9 mouse cellular contexts compared by ENCODE assay signal in the genomic region with DNA sequence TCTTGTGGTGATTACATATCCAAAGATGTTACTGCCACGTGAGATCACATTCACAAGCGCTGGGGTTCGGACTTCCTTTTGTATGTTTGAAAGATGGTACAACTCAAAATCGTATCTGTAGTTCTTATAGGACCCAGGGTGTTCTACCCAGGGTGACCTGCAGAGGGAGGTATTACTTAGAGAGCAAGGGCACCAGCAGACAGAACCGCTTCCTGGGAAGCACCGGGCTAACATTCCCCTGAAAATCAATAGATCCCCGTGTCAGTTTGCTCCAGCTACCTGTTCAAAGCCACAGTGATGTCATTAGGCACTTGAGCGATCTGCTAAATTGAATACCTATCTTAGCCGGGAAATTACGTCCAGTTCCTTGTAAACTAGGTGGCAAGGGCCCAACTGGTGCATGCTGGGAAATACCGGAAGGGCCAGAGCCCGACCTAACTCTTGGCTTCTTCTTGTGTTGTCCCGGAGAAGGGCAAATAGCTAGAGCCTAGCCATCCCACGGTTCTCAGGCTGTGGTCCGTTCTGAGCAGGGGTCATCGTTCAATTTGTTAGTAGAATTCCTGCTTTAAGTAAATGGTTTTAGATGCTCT. TPM values are rescaled to one million over a fixed set of nuclear protein-coding genes. Genes with fewer than 3 reads are reported as not detected.
DNase-seq lines count a peak whose midpoint lies in the region; ATAC-seq and TF ChIP-seq lines count a peak whose summit lies in the region.
"Had no signal": no experiment of that assay in that cellular context is flagged by ENCODE, and none has a peak within 500 bp of the region (broad histone marks: within the 10 kb centered on the region; RNA-seq: fewer than 3 reads in every experiment).

No protein-coding gene starts in this region.

- 46% methylated on average over 16 of the region's 16 CpGs for WGBS in heart, embryonic 11.5 days (ENCODE audit: insufficient replicate concordance)
- 63% methylated on average over 16 of the region's 16 CpGs for WGBS in thymus, adult 2 months

- no peak overlapping the region for H3K27ac ChIP-seq in heart, embryonic 11.5 days (ENCODE audit: low read depth, low read length)
- H3K27ac ChIP-seq in thymus, adult 2 months (ENCODE audit: control insufficient read depth, insufficient read depth, low read length): no peak overlapping the region
- H3K27ac ChIP-seq: limb, embryonic 13.5 days had no signal

- H3K4me1 ChIP-seq in heart, embryonic 11.5 days (ENCODE audit: control insufficient read depth, insufficient read depth, low read length): no peaks in the 10 kb centered on the region
- no peaks in the 10 kb centered on the region for H3K4me1 ChIP-seq in thymus, adult 2 months (replicated peaks; ENCODE audit: control insufficient read depth, insufficient read depth, low read length)

- no peak overlapping the region for H3K9ac ChIP-seq in heart, embryonic 11.5 days (ENCODE audit: low read depth, low read length)
- H3K9ac ChIP-seq: limb, embryonic 13.5 days had no signal

- no peak for TF ChIP-seq CTCF in thymus, adult 2 months (IDR thresholded peaks at IDR 0.05; ENCODE audit: borderline replicate concordance, control insufficient read depth, extremely low read depth, insufficient read depth, low read length, poor library complexity)

- peak; percentile 94 for DNase-seq in heart, adult 11 months
- DNase-seq in B cell, adult 2 months: peak; percentile 67 to 73
- peak; percentile 85 for DNase-seq in adrenal gland, postnatal 14 days
- peak; percentile 21 to 28 for DNase-seq in frontal cortex, postnatal 25 days (ENCODE audit: low spot score in 2 of 2)
- peak; percentile 79 to 91 for DNase-seq in kidney, postnatal 25 days
- DNase-seq in lung, postnatal 4 days: peak; percentile 55 to 79
- peak; percentile 58 for DNase-seq in thymus, adult 2 months

- no peak overlapping the region for H3K4me2 ChIP-seq in heart, embryonic 11.5 days
- H3K4me2 ChIP-seq: limb, embryonic 13.5 days had no signal

- no peak overlapping the region for H3K4me3 ChIP-seq in heart, embryonic 11.5 days (ENCODE audit: low read depth, low read length)
- no peak overlapping the region for H3K4me3 ChIP-seq in thymus, adult 2 months (ENCODE audit: control insufficient read depth, insufficient read depth, low read length)
- H3K4me3 ChIP-seq: limb, embryonic 13.5 days had no signal

- no peaks in the 10 kb centered on the region for H3K9me3 ChIP-seq in heart, embryonic 11.5 days (replicated peaks; ENCODE audit: control insufficient read depth, low read length)

- H3K36me3 ChIP-seq in heart, embryonic 11.5 days (ENCODE audit: control insufficient read depth, insufficient read depth, low read length): no peaks in the 10 kb centered on the region
- no peaks in the 10 kb centered on the region for H3K36me3 ChIP-seq in thymus, adult 2 months (ENCODE audit: control insufficient read depth, insufficient read depth, low read length)
- H3K36me3 ChIP-seq: limb, embryonic 13.5 days had no signal

- ATAC-seq in heart, embryonic 11.5 days (replicated peaks; ENCODE audit: insufficient number of reproducible peaks, low FRiP score, low TSS enrichment): no peak

- TF ChIP-seq POLR2A in thymus, adult 2 months (IDR thresholded peaks at IDR 0.05; ENCODE audit: control insufficient read depth, extremely low read depth, insufficient read depth, low read length, poor library complexity): no peak

- no peaks in the 10 kb centered on the region for H3K27me3 ChIP-seq in heart, embryonic 11.5 days (ENCODE audit: control insufficient read depth, insufficient read depth, low read length)
- no peaks in the 10 kb centered on the region for H3K27me3 ChIP-seq in thymus, adult 2 months (ENCODE audit: control insufficient read depth, insufficient read depth, low read length)
- H3K27me3 ChIP-seq: limb, embryonic 13.5 days had no signal

RNA-seq across cellular contexts. Expression of a gene that starts 14.2 kb away (rescaled TPM):
- polyA plus RNA-seq in heart, embryonic 11.5 days (2014; fragmentation: Nextera tagmentation; extraction: Ambion mirVana): 0.08 and 0.49 TPM in 2 replicates
- total RNA-seq in adrenal gland, postnatal 14 days (2021): 0.86 and 2.4 TPM in 2 replicates
- 0.06 and 0.07 TPM in 2 replicates for polyA plus RNA-seq in thymus, adult 2 months (2012; rRNA removed)

RNA-seq across cellular contexts. Expression of a gene that starts 27.6 kb away (rescaled TPM):
- polyA plus RNA-seq in heart, embryonic 11.5 days (2014; fragmentation: Nextera tagmentation; extraction: Ambion mirVana): 0.03 TPM in 1 of 2 replicates, not detected in the other
- total RNA-seq in adrenal gland, postnatal 14 days (2021): 0.60 and 0.85 TPM in 2 replicates
- polyA plus RNA-seq in thymus, adult 2 months (2012; rRNA removed): 0.09 and 0.16 TPM in 2 replicates
- polyA plus RNA-seq: limb, embryonic 13.5 days had no signal

RNA-seq across cellular contexts. Expression of a gene that starts 48.0 kb away (rescaled TPM):
- 1.4 and 1.7 TPM in 2 replicates for polyA plus RNA-seq in heart, embryonic 11.5 days (2014; fragmentation: Nextera tagmentation; extraction: Ambion mirVana)
- total RNA-seq in adrenal gland, postnatal 14 days (2021): 9.1 and 10.7 TPM in 2 replicates
- 6.3 and 7.1 TPM in 2 replicates for polyA plus RNA-seq in thymus, adult 2 months (2012; rRNA removed)

Comparison
In these comparisons a context has a peak if more than half of its experiments do, and no peak if none do; other contexts are left out.
1. DNase-seq: peak in every context shown above with its lines; median percentile 94 in heart, adult 11 months; 85 in adrenal gland, postnatal 14 days; 85 in kidney, postnatal 25 days; 70 in B cell, adult 2 months; 67 in lung, postnatal 4 days; 58 in thymus, adult 2 months; 24 in frontal cortex, postnatal 25 days.